Mouse (Mus musculus) neural tube, embryonic 14.5 days (tissue): ENCODE data around the gene Ugt1a6a. TPM values are rescaled to one million over a fixed set of nuclear protein-coding genes. Genes with fewer than 3 reads are reported as not detected.

ENCODE experiments used
- ATAC-seq: fragments of 200-750 bp; cut with Nextera tagmentation; 2 replicates; pipeline ENCODE4 v1.8.0; 2017; ENCODE audit warnings: low read depth, mild to moderate bottlenecking, moderate TSS enrichment, moderate library complexity
- H3K27ac ChIP-seq: fragments of 300-500 bp; sonication (generic); 2 replicates; pipeline ENCODE4 v1.5.1; 2014; ENCODE audit warnings: low read depth, mild to moderate bottlenecking, control low read depth, low read length, moderate library complexity, mixed read lengths
- H3K27me3 ChIP-seq: fragments of 300-500 bp; sonication (generic); 2 replicates; pipeline ENCODE4 v1.6.1; 2014; ENCODE audit warnings: low read length; ENCODE audit not compliant: control insufficient read depth, insufficient read depth
- H3K36me3 ChIP-seq: fragments of 300-500 bp; sonication (generic); 2 replicates; pipeline ENCODE4 v1.6.1; 2014; ENCODE audit warnings: low read length, mixed read lengths; ENCODE audit not compliant: control insufficient read depth, insufficient read depth
- H3K4me1 ChIP-seq: fragments of 300-500 bp; sonication (generic); 2 replicates; pipeline ENCODE4 v1.6.1; 2014; ENCODE audit warnings: low read length; ENCODE audit not compliant: control insufficient read depth, insufficient read depth
- H3K4me2 ChIP-seq: fragments of 300-500 bp; sonication (generic); 2 replicates; pipeline ENCODE4 v1.6.1; 2014; ENCODE audit warnings: mild to moderate bottlenecking, low read depth, low read length, control low read depth
- H3K4me3 ChIP-seq: fragments of 300-500 bp; sonication (generic); 2 replicates; pipeline ENCODE4 v1.5.1; 2014; ENCODE audit warnings: low read depth, low read length, control low read depth, mixed read lengths
- H3K9ac ChIP-seq: fragments of 300-500 bp; sonication (generic); replicated peaks from 2 replicates; pipeline ENCODE4 v1.6.1; 2014; ENCODE audit warnings: low read depth, mild to moderate bottlenecking, control low read depth, low read length, mixed read lengths
- H3K9me3 ChIP-seq: fragments of 300-500 bp; sonication (generic); 2 replicates; pipeline ENCODE4 v1.6.1; 2016; ENCODE audit warnings: low read length; ENCODE audit not compliant: control insufficient read depth
- WGBS: fragments of 180-500 bp; shearing (Covaris S2); extraction: QIAGEN DNeasy Blood & Tissue Kit; methylation state at CpG from one replicate; pipeline ENCODE4 v1.1.7; 2014; 5-methylcytosine and 5-hydroxymethylcytosine counted together
- polyA plus RNA-seq: library from polyadenylated mRNA; unstranded; fragments of >200 nt; fragmentation: Nextera tagmentation; extraction: Ambion mirVana; gene quantifications from 2 replicates; pipeline ENCODE4 v1.2.1, GENCODE M21; 2014

Ugt1a6a gene
- polyA plus RNA-seq, 1 experiment from 2014 or later = 0.76 TPM

DNA sequence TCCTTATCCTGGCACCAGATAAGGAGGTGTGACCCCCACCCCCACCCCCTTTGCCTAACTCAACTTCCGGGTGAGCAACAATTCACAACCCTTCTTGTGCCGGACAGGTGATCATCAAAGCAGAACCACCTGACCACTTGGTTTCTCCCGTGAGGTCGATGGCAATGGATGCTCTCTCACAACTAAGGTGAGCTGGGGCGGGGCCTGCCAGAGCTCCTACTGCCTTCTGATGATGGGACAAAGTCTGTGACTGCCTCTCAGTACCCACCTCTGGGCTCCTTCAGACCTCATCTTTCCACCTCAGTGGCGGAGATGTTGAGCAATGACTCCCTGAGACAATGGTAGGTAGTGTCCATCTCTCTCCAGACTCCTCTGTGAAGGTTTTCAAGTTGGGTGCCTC is 111.3 kb downstream of the Ugt1a6a start:
- 79% methylated on average over 6 of the region's 6 CpGs for WGBS
- Histone ChIP-seq H3K9me3 (peaks cover 93% of the 10 kb centered on the region), H3K36me3 (no peaks in the 10 kb centered on the region), H3K4me1 (no peaks in the 10 kb centered on the region), H3K4me2 (no peak overlapping the region), H3K9ac (no peak overlapping the region), H3K27me3 (no peaks in the 10 kb centered on the region), H3K4me3 (no peak overlapping the region), H3K27ac (no peak overlapping the region)
- no peak for ATAC-seq

DNA sequence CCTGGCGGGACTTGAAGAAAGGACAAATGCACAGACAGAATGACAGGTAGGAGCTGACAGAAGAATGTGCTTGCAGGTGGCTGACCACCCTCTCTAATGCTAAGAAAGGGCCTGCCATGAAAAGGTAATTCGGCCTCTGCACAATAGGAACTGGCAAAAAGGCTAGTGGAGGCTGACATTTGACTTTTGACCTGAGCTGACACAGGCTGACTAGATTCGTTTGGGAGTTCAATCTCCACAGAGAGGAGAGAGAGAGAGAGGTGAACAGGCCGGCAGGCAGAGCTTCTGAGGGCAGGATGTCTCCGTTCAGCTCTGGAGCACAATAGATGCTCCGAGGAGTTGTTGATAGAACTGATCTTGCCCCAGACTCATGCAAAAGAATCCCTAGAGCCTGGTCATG is 111.8 kb downstream of the Ugt1a6a start:
- Histone ChIP-seq H3K4me2 (no peak overlapping the region), H3K4me1 (no peaks in the 10 kb centered on the region), H3K27ac (no peak overlapping the region), H3K9me3 (peaks cover 94% of the 10 kb centered on the region), H3K4me3 (no peak overlapping the region), H3K27me3 (no peaks in the 10 kb centered on the region), H3K9ac (no peak overlapping the region), H3K36me3 (no peaks in the 10 kb centered on the region)
- WGBS = 49% methylated on average over 6 of the region's 6 CpGs
- ATAC-seq = no peak

DNA sequence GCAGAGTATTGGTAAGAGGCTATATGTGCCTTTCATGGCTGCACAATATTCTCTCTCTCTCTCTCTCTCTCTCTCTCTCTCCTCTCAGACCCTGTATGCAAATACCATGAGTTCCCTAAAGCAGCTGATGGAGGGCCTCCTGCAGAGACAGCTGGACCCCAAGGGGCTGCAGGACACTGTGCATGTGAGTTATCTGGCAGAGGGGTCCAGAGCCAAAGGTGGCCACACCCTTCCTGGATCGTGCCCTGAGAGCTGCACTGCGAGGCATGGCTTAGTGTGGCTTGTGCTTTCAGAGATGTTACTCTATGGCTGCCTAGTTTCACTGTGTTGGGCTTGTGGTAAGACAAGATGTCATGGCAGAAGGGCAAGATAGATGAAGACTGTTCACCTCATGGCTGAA is 113.1 kb downstream of the Ugt1a6a start:
- Histone ChIP-seq H3K27me3 (no peaks in the 10 kb centered on the region), H3K27ac (no peak overlapping the region), H3K9me3 (peaks cover 92% of the 10 kb centered on the region), H3K4me1 (no peaks in the 10 kb centered on the region), H3K9ac (no peak overlapping the region), H3K36me3 (no peaks in the 10 kb centered on the region), H3K4me2 (no peak overlapping the region), H3K4me3 (no peak overlapping the region)
- WGBS = 51% methylated on average over 2 of the region's 2 CpGs
- 0 out of 2 replicates have a peak, but pooled peaks have one; percentile 3 for ATAC-seq

DNA sequence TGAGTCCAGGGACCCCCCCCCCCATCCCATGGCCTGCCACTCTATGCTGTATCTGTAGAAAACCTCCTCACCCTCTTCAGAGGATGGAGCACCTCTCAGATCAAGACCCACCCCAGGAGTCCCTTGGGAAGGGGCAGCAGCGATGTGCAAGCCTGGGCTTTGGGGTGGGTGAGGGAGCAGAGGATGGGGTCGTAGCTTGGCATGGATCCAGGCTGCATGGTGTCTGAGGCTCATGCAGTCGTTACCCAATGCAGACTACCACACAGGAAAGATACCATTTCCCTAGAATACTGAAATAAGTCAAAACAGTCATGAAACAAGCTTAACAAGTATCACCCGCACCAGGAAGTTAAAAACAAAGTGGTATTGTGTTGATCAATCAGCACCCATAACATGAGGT is 114.0 kb downstream of the Ugt1a6a start:
- H3K4me2 ChIP-seq = no peak overlapping the region
- H3K4me1 ChIP-seq = no peaks in the 10 kb centered on the region
- ATAC-seq = no peak
- H3K4me3 ChIP-seq = no peak overlapping the region
- H3K27me3 ChIP-seq = no peaks in the 10 kb centered on the region
- peaks cover 89% of the 10 kb centered on the region for H3K9me3 ChIP-seq
- no peaks in the 10 kb centered on the region for H3K36me3 ChIP-seq
- no peak overlapping the region for H3K9ac ChIP-seq
- no peak overlapping the region for H3K27ac ChIP-seq
- 68% methylated on average over 4 of the region's 4 CpGs for WGBS

DNA sequence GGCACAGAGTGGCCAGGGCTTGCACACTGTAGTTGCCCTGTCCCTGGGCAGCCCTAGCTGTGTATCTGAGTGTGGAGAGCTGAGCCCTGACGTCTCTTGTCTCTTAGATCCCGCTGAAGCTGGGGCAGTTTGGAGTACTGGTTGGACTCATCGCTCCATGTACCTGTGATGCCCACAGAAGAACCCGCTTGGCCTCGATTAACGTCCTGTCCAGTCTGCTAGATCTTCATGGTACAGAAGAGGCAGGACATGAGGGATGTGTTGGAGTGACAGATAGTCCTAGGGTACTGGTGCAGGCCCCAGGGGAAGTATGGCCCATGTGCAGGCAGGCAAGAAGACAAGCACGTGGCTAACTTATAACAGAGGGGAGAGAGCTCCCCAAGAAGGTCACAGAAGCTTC is 115.0 kb downstream of the Ugt1a6a start:
- Histone ChIP-seq H3K27me3 (no peaks in the 10 kb centered on the region), H3K4me3 (no peak overlapping the region), H3K9ac (no peak overlapping the region), H3K36me3 (no peaks in the 10 kb centered on the region), H3K4me1 (no peaks in the 10 kb centered on the region), H3K27ac (no peak overlapping the region), H3K9me3 (peaks cover 88% of the 10 kb centered on the region), H3K4me2 (no peak overlapping the region)
- 80% methylated on average over 7 of the region's 7 CpGs for WGBS
- no peak for ATAC-seq

DNA sequence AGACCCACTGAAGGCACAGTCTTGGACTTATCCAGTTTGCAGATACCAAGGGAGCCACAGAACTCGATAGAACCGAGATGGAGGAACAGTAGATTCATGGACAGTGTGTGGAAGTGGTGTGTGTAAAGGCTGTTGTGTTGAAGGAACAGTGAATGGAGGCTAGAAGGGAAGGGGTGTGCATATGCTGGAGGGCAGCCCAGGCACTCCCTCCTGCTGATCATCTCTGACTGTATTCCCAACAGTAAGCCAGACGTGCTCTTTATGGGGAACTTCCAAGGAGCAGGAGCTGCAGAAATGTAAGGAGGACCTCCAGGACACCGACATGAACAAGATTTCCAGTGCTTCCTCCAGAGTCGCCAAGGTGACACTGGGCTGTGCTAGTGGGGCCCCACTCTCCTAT is 115.4 kb downstream of the Ugt1a6a start:
- WGBS = 84% methylated on average over 5 of the region's 5 CpGs
- Histone ChIP-seq H3K9ac (no peak overlapping the region), H3K4me3 (no peak overlapping the region), H3K4me2 (no peak overlapping the region), H3K36me3 (no peaks in the 10 kb centered on the region), H3K27ac (no peak overlapping the region), H3K9me3 (peaks cover 88% of the 10 kb centered on the region), H3K4me1 (no peaks in the 10 kb centered on the region), H3K27me3 (no peaks in the 10 kb centered on the region)
- ATAC-seq = no peak

DNA sequence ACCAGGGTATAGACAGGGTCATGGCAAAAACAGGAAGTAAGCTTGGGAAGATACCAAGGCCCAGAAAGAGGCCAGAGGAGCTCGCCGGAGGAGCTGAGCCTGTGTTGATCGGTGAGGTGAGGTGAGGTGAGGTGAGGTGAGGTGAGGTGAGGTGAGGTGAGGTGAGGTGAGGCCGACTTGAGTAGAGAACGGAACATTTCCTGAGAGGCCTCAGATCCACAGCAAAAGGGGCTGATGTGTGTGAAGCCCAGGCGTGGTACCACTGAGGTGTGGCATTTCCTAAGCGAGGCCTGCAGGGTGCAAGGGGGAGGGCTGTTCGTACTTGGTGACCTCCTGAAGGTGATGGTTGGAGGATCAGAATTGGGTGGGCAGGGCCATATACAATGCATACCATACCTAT is 118.5 kb downstream of the Ugt1a6a start:
- no peak overlapping the region for H3K27ac ChIP-seq
- ATAC-seq = no peak
- H3K4me1 ChIP-seq = no peaks in the 10 kb centered on the region
- no peaks in the 10 kb centered on the region for H3K27me3 ChIP-seq
- H3K4me2 ChIP-seq = no peak overlapping the region
- no peak overlapping the region for H3K9ac ChIP-seq
- WGBS = 78% methylated on average over 8 of the region's 8 CpGs
- H3K36me3 ChIP-seq = no peaks in the 10 kb centered on the region
- peaks cover 85% of the 10 kb centered on the region for H3K9me3 ChIP-seq
- H3K4me3 ChIP-seq = no peak overlapping the region

DNA sequence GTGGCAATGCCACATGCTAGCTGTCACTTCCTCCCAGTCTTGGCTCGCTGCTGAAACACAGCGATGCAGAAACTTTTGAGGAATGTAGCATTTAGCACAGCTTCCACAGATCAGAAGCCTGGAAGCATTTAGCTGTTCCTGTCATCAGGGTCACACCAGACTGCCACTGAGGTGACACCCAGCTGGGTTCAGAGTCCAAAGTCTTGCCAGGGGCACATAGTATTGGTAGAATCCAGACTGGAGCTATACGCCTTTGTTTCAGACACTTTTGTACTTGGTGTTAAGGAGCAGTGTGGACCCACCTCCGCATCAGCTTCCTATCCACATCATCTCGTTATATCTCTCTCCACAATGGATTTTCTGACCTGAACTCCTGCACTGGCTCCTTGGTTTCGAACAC is 118.9 kb downstream of the Ugt1a6a start:
- H3K36me3 ChIP-seq = no peaks in the 10 kb centered on the region
- no peak overlapping the region for H3K4me3 ChIP-seq
- no peaks in the 10 kb centered on the region for H3K27me3 ChIP-seq
- 77% methylated on average over 6 of the region's 6 CpGs for WGBS
- no peak for ATAC-seq
- H3K4me1 ChIP-seq = no peaks in the 10 kb centered on the region
- H3K9me3 ChIP-seq = peaks cover 84% of the 10 kb centered on the region
- H3K4me2 ChIP-seq = no peak overlapping the region
- no peak overlapping the region for H3K9ac ChIP-seq
- no peak overlapping the region for H3K27ac ChIP-seq

DNA sequence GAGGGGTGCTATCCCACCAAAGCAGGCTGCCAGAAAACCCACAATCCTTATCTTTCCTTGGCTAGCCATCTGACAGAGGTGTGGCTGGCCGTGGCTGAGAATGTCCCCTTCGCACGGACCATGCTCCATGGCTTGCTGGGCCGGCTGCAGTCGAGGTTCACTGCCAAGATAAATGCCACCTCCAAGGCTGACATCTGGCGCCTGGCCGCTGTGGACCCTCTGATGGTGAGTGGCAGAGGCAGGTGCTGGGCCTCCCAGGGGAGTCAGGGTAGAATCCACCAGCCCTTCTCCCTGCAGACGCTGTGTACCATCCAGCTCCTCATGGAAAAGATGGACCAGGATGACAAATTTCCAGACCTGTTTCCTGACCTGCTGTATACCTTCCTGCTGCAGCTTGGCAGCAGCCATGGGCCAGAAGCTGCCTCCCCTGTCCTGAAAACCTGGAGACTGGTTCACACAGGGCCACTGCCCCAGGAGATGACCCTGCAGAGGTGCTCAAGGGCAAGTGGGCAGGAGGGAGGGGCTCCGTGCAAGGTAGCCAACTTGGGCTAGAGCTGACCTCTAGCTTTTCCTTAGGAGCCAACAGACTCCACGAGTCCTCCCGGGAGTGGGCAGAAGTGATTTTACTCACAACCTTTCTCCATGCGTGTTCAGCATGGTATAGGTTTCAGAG is 120.3 kb downstream of the Ugt1a6a start:
- H3K36me3 ChIP-seq = no peaks in the 10 kb centered on the region
- no peaks in the 10 kb centered on the region for H3K4me1 ChIP-seq
- H3K27ac ChIP-seq = no peak overlapping the region
- H3K9me3 ChIP-seq = peaks cover 71% of the 10 kb centered on the region
- H3K4me3 ChIP-seq = no peak overlapping the region
- 89% methylated on average over 12 of the region's 12 CpGs for WGBS
- no peaks in the 10 kb centered on the region for H3K27me3 ChIP-seq
- no peak for ATAC-seq
- no peak overlapping the region for H3K4me2 ChIP-seq
- no peak overlapping the region for H3K9ac ChIP-seq
